Mouse (Mus musculus) embryonic facial prominence, embryonic 15.5 days (tissue): ENCODE data around the gene Anpep. TPM values are rescaled to one million over a fixed set of nuclear protein-coding genes. Genes with fewer than 3 reads are reported as not detected.

ENCODE experiments used
- ATAC-seq: fragments of 200-750 bp; cut with Nextera tagmentation; 2 replicates; pipeline ENCODE4 v1.8.0; 2017; ENCODE audit warnings: low read depth, moderate TSS enrichment; ENCODE audit not compliant: insufficient number of reproducible peaks, low FRiP score, low TSS enrichment
- H3K27ac ChIP-seq: fragments of 300-500 bp; sonication (generic); replicated peaks from 2 replicates; pipeline ENCODE4 v1.5.1; 2015; ENCODE audit warnings: mild to moderate bottlenecking, inconsistent platforms
- H3K27me3 ChIP-seq: fragments of 300-500 bp; sonication (generic); 2 replicates; pipeline ENCODE4 v1.6.1; 2015; ENCODE audit warnings: inconsistent platforms
- H3K36me3 ChIP-seq: fragments of 300-500 bp; sonication (generic); 2 replicates; pipeline ENCODE4 v1.6.1; 2015; ENCODE audit warnings: mild to moderate bottlenecking, inconsistent platforms
- H3K4me1 ChIP-seq: fragments of 300-500 bp; sonication (generic); 2 replicates; pipeline ENCODE4 v1.6.1; 2015; ENCODE audit warnings: inconsistent platforms
- H3K4me2 ChIP-seq: fragments of 300-500 bp; sonication (generic); replicated peaks from 2 replicates; pipeline ENCODE4 v1.6.1; 2015; ENCODE audit warnings: mild to moderate bottlenecking, inconsistent platforms
- H3K4me3 ChIP-seq: fragments of 300-500 bp; sonication (generic); replicated peaks from 2 replicates; pipeline ENCODE4 v1.5.1; 2015; ENCODE audit warnings: mild to moderate bottlenecking, inconsistent platforms
- H3K9ac ChIP-seq: fragments of 300-500 bp; sonication (generic); 2 replicates; pipeline ENCODE4 v1.6.1; 2015; ENCODE audit warnings: inconsistent platforms
- H3K9me3 ChIP-seq: fragments of 300-500 bp; sonication (generic); replicated peaks from 2 replicates; pipeline ENCODE4 v1.6.1; 2016; ENCODE audit warnings: inconsistent platforms
- WGBS: fragments of 180-500 bp; shearing (Covaris S2); methylation state at CpG from one replicate; pipeline ENCODE4 v1.1.7; 2015; 5-methylcytosine and 5-hydroxymethylcytosine counted together
- polyA plus RNA-seq: library from polyadenylated mRNA; unstranded; fragments of >200 nt; fragmentation: Nextera tagmentation; extraction: Ambion mirVana; gene quantifications from 2 replicates; pipeline ENCODE4 v1.2.1, GENCODE M21; 2015

Gene Anpep
- polyA plus RNA-seq, 1 experiment from 2014 or later = 31.1 TPM

DNA sequence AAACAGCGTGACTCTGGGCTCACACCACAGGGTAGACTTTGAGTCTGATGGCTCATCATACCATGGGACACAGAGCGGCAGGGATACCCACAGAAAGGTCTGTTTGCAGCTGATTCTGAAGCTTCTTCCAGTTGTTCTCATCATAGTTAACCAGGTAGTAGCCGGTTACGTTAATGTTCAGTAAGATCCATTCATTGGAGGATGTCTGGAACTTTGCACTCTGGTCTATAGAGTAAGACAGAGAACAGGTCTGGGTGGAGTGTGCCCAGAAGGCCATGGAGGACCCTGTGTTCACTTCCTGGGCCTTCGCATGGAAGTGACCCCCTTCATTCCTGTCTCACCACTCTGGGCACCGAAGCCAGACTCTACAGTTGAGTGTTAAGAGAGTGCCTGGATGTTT, 25.7 kb downstream of the Anpep start:
- Histone ChIP-seq H3K4me2 (no peak overlapping the region), H3K9me3 (no peaks in the 10 kb centered on the region), H3K4me3 (no peak overlapping the region), H3K27ac (no peak overlapping the region), H3K36me3 (peaks cover 27% of the 10 kb centered on the region; the same call in 1 of the 2 replicates), H3K9ac (no peak overlapping the region), H3K27me3 (no peaks in the 10 kb centered on the region), H3K4me1 (0 out of 2 replicates have a peak, but pooled peaks cover 5% of the 10 kb centered on the region)
- ATAC-seq = no peak
- 94% methylated on average over 6 of the region's 6 CpGs for WGBS

GRCm38 (mm10) chr7:79832980-79833379, 27.9 kb downstream of the Anpep start:
- H3K27ac ChIP-seq = no peak overlapping the region
- H3K36me3 ChIP-seq = peaks cover 17% of the 10 kb centered on the region; the same call in 1 of the 2 replicates
- H3K4me1 ChIP-seq = 0 out of 2 replicates have a peak, but pooled peaks cover 5% of the 10 kb centered on the region
- H3K9ac ChIP-seq = no peak overlapping the region
- H3K4me3 ChIP-seq = no peak overlapping the region
- H3K27me3 ChIP-seq = no peaks in the 10 kb centered on the region
- 0 out of 2 replicates have a peak, but pooled peaks have one; percentile 46 for ATAC-seq
- H3K4me2 ChIP-seq = no peak overlapping the region
- no peaks in the 10 kb centered on the region for H3K9me3 ChIP-seq

- Histone ChIP-seq H3K4me2 (no peak overlapping the region), H3K27ac (no peak overlapping the region), H3K4me1 (0 out of 2 replicates have a peak, but pooled peaks cover 5% of the 10 kb centered on the region), H3K36me3 (peaks cover 28% of the 10 kb centered on the region), H3K4me3 (no peak overlapping the region), H3K9ac (no peak overlapping the region), H3K27me3 (no peaks in the 10 kb centered on the region), H3K9me3 (no peaks in the 10 kb centered on the region)
- ATAC-seq = no peak
- 56% methylated on average over 6 of the region's 6 CpGs for WGBS
These were observed 29.3 kb downstream of the Anpep start for GRCm38 (mm10) chr7:79831585-79831984.

- H3K4me3 ChIP-seq = no peak overlapping the region
- WGBS = 74% methylated on average over 6 of the region's 6 CpGs
- 0 out of 2 replicates have a peak, but pooled peaks cover 5% of the 10 kb centered on the region for H3K4me1 ChIP-seq
- no peak overlapping the region for H3K9ac ChIP-seq
- no peak overlapping the region for H3K4me2 ChIP-seq
- H3K9me3 ChIP-seq = no peaks in the 10 kb centered on the region
- H3K27me3 ChIP-seq = no peaks in the 10 kb centered on the region
- ATAC-seq = no peak
- H3K27ac ChIP-seq = no peak overlapping the region
- peaks cover 31% of the 10 kb centered on the region for H3K36me3 ChIP-seq
These were observed 29.7 kb downstream of the Anpep start for GRCm38 (mm10) chr7:79831145-79831544.

GRCm38 (mm10) chr7:79828341-79828740, 32.5 kb downstream of the Anpep start:
- Histone ChIP-seq H3K9ac (no peak overlapping the region), H3K36me3 (peaks cover 43% of the 10 kb centered on the region), H3K9me3 (no peaks in the 10 kb centered on the region), H3K4me1 (0 out of 2 replicates have a peak, but pooled peaks cover 5% of the 10 kb centered on the region), H3K4me2 (no peak overlapping the region), H3K4me3 (no peak overlapping the region), H3K27ac (no peak overlapping the region), H3K27me3 (no peaks in the 10 kb centered on the region)
- 71% methylated on average over 3 of the region's 3 CpGs for WGBS
- ATAC-seq = no peak

DNA sequence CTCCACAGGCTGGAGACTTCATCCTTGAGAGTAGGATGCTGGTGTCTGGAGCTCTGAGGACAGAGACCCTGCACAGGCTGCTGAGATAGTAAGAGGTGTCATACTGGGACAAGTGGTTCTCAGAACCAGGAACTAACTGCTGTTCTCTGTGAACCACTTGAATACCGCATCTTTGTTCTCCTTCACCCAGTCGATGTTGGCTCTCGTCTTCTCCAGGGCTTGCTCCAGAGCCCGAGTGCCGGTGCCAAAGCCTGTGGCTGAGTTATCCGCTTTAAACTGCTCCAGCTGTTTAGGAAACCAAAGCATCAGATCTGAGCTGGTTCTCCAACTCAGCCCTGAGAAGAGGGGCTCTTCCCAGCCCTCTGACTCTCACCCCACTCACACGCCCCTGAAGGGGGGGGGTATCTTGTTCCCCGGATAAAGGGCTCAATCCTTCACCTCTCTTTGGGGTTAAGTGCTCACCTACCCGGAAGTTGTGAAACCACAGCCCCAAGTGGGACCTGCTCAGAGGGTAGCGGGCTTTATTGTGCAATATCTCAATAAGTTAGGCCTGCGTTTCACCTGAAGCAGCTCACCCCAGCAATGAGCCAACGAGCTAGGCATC, 38.7 kb downstream of the Anpep start:
- 60% methylated on average over 12 of the region's 12 CpGs for WGBS
- H3K27ac ChIP-seq = 0 out of 2 replicates have a peak overlapping the region, but pooled peaks have one; percentile 34

GRCm38 (mm10) chr7:79819996-79820395, 40.9 kb downstream of the Anpep start:
- no peak for ATAC-seq
- H3K27ac ChIP-seq = no peak overlapping the region
- no peak overlapping the region for H3K4me3 ChIP-seq
- peaks cover 13% of the 10 kb centered on the region for H3K36me3 ChIP-seq
- H3K27me3 ChIP-seq = no peaks in the 10 kb centered on the region; the same call in 1 of the 2 replicates
- H3K4me1 ChIP-seq = peaks cover 13% of the 10 kb centered on the region
- no peak overlapping the region for H3K9ac ChIP-seq
- H3K9me3 ChIP-seq = no peaks in the 10 kb centered on the region
- no peak overlapping the region for H3K4me2 ChIP-seq
- 48% methylated on average over 11 of the region's 11 CpGs for WGBS

More for the DNA sequence above, 38.7 kb downstream of the Anpep start:
- Histone ChIP-seq H3K9me3 (no peaks in the 10 kb centered on the region), H3K4me3 (no peak overlapping the region), H3K36me3 (peaks cover 32% of the 10 kb centered on the region), H3K27me3 (no peaks in the 10 kb centered on the region; the same call in 1 of the 2 replicates), H3K4me2 (no peak overlapping the region), H3K4me1 (peaks cover 13% of the 10 kb centered on the region), H3K9ac (no peak overlapping the region)
- no peak for ATAC-seq

DNA sequence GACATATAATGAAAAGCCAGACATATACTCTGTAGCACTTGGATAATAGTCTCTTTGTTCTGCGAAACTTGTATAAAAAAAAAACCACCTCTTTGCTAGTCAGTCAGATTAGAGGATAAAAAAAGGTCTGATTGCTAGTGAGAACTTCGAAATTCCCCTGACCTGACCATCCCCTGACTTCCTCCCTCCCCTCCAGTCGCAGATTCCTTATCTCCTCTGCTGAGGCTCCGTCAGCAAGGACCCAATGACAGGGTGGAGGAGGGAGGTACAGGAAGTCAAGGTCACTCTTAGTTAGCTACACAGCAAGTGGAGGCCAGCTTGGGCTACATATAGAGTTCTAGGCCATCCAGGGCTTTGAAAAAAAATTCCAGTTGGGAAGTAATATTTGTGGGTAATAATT, 41.3 kb downstream of the Anpep start:
- 31% methylated on average over 4 of the region's 4 CpGs for WGBS
- H3K36me3 ChIP-seq = peaks cover 8% of the 10 kb centered on the region
- H3K9me3 ChIP-seq = no peaks in the 10 kb centered on the region
- no peak overlapping the region for H3K9ac ChIP-seq
- peaks cover 13% of the 10 kb centered on the region for H3K4me1 ChIP-seq
- no peak overlapping the region for H3K4me2 ChIP-seq
- ATAC-seq = no peak
- no peaks in the 10 kb centered on the region; the same call in 1 of the 2 replicates for H3K27me3 ChIP-seq
- no peak overlapping the region for H3K27ac ChIP-seq
- no peak overlapping the region for H3K4me3 ChIP-seq

GRCm38 (mm10) chr7:79818321-79818720, 42.5 kb downstream of the Anpep start:
- Histone ChIP-seq H3K4me3 (no peak overlapping the region), H3K27me3 (no peaks in the 10 kb centered on the region; the same call in 1 of the 2 replicates), H3K36me3 (no peaks in the 10 kb centered on the region), H3K9ac (no peak overlapping the region), H3K4me2 (no peak overlapping the region), H3K27ac (no peak overlapping the region), H3K4me1 (peaks cover 13% of the 10 kb centered on the region), H3K9me3 (no peaks in the 10 kb centered on the region)
- 10% methylated on average over 6 of the region's 6 CpGs for WGBS
- ATAC-seq = no peak

- Histone ChIP-seq H3K4me2 (no peak overlapping the region), H3K9ac (no peak overlapping the region), H3K27ac (no peak overlapping the region), H3K27me3 (peaks cover 21% of the 10 kb centered on the region), H3K4me3 (no peak overlapping the region), H3K4me1 (peaks cover 15% of the 10 kb centered on the region), H3K36me3 (no peaks in the 10 kb centered on the region), H3K9me3 (no peaks in the 10 kb centered on the region)
- WGBS = 67% methylated on average over 1 of the region's 1 CpGs
- no peak for ATAC-seq
These were observed 47.5 kb downstream of the Anpep start for GRCm38 (mm10) chr7:79813409-79813808.

GRCm38 (mm10) chr7:79810611-79811506, 50.0 kb downstream of the Anpep start, which contains the start of gene Mesp2:
TSS of gene Mesp2 (plus strand) at chr7:79810727.
- peak; percentile 52; the same call in 1 of the 2 replicates for ATAC-seq
- 18% methylated on average over 71 of the region's 71 CpGs for WGBS
- Histone ChIP-seq H3K27ac (no peak within 1 kb of the TSS), H3K36me3 (no peaks in the 10 kb centered on the region), H3K27me3 (peaks cover 21% of the 10 kb centered on the region), H3K4me2 (peak within 1 kb of the TSS; percentile 78), H3K4me1 (peaks cover 12% of the 10 kb centered on the region), H3K4me3 (peak within 1 kb of the TSS; percentile 40), H3K9me3 (no peaks in the 10 kb centered on the region), H3K9ac (peak within 1 kb of the TSS; percentile 37; the same call in 1 of the 2 replicates)
